Mouse (Mus musculus) ovary, postnatal 36 days (tissue): Measurements from ENCODE around the gene Itgb2.

Experiments used
- DNase-seq: peaks from one replicate; pipeline ENCODE4 v3.0.0; 2022; ENCODE audit warnings: low spot score, mixed read lengths

Gene Itgb2

DNA sequence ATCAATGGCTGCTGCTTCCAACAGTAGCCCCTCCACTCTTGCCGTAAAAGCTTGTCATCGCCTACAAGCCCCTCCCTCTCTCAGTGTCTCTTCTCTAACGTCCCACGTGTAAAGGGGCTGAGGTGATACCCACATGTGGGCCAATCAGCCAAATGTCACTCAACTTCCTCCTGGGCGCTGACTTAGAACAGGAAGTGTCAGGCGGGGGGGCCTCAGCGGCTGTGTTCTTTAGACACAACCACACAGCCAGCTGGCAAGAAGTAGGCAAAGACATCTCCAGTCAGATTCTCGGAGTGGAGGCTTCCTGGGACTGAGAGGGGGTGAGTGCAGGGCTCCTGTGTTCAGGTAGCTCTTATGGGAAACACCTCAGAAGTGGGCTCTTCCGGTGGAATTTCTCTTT is at the start of gene Itgb2:
Gene Itgb2, plus strand, starts transcription at position 113 of the 400 bp plus-strand sequence.
- DNase-seq = no peak

DNA sequence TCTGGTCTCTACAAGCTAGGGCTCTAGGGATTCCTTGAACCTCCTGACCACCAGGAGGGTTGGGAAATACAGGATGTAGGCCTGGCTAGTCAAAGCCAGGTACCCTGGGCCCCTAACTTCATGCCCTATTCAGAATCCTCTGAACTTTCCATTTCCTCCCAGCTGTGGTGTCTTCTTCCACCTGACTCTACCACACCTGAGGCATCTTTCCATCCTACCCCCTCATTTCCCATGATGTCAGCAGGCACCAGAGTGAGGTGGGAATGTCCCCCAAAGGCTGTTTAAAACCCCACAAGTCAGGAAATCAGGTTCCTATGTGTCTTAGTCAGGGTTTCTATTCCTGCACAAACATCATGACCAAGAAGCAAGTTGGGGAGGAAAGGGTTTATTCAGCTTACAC is 48.2 kb upstream of the Itgb2 start:
- DNase-seq = no peak

DNA sequence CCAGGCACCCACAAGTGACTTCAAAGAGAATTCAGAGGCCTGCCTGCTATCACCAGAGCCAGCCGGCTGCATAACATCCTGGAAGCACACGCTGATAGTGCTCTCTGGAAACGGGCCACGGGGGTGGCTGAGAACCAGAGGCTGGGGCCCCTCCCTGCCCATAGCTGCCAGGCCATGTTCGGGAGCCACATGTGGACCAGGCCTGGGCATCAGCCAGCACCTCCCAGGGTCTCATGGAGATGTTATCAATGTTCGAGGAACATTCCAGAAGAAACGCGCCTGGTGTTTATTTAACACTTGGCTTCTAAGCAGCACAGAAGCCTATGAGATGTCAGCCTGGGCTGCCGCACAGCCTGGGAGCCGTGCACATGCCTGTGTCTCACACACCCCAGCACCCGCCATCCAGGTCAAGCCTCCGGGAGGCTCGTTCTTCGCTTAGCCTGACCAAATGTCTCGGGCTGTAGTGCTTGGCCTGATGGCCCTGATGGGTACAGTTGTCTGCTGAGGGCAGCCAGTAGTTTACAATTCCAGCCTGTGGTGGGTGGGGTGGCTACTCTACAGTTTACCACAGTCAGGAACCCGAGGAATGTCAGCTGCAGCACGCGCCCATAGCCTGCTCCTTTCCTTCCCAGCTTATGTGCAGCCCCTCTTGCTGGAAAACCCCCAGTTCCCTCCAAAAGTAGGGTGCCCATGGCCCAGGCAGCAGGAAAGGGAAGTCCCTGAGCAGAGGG is 45.7 kb upstream of the Itgb2 start:
- peak; percentile 66 for DNase-seq

DNA sequence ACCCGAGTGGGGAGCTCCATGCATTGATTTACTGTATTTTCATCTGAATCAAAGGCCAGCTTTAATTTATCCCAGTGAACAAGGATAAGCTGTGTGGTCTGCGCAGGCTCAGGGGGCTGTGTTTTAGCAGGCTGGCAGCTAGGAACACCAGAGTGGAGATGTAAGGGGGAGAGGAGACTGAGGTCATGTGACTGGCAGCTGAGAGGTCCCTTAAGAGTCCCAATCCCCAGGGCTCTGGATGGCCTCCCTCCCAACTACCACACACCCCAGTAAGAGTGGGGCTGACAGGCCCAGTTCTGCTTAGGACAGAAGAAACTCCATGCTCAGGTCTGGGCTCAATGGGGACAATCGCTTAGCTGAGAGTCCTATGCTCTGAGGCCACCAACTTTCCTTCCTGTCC is 44.3 kb upstream of the Itgb2 start:
- DNase-seq = no peak

DNA sequence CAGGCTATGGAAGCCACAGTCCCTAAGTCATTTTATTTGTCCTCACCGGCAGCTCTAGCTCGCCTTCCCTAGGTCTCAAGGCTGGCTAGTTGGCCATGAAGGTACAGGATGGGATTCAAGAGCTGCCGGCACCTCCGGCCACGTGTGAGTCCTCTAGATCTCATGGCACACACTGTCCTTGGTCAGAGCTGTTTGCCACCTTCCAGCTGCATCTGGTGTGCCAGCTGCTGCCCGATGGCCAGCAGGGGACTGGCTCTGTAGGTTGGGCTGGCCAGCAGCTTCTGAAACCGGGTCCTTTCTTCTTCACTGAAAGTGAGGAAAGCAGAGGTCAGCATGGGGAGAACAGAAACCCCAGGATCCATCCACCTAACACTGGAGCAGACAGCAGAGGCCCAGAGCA is 41.9 kb upstream of the Itgb2 start:
- DNase-seq = no peak

DNA sequence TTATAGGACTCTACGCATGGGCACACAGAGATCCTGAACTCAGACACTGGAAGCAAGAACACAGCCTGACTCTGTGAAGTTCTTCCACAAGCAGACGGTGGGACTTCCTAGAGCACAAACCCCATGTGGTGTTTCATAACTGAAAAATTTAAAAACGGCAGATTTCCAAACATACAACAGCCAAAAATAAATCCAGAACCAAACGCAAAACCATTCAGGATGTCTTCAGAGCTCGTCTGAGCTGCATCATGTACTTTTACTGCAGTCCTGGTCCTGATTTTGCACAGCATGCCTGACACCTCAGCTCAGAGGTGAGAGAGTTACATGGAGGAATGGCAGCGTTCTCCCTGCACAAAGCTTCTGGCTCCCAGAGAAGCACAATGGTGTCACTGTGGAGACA is 38.5 kb upstream of the Itgb2 start:
- DNase-seq = no peak

DNA sequence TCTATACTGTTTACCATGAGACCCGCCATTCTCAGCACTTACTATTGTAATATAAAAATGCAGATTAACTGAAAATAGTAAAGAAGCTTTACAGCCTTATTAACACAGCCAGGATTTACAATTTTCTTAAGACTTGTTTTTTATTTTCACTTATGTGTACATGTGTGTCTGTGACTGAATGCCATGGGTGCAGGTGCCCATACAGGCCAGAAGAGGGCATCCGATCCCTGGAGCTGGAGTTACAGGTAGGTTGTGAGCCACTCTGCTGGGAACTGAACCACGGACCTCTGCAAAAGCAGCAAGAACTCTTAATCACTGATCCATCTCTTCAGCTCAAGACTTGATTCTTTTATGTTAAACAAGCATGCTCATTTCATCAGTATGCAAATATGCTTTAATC is 37.2 kb upstream of the Itgb2 start:
- no peak for DNase-seq

DNA sequence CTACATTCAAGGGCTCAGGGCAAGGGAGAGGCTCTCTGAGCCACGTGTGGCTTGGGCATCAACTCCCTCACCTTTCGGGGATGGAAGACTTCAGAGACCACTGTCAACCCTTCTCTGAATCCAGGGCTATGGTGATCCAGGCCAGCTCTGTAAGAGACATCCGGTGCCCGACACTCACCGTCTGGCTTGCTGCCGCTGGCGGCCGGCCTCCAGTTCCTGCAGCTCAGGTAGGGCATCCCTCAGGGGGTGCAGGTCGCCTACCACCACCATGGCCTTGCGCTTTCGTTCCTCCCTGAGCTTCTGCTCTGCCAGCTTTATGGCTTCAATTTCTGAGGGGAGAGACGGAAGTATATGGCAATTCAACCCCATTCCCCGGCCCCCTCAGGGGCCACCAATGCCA is 32.9 kb upstream of the Itgb2 start:
- no peak for DNase-seq

DNA sequence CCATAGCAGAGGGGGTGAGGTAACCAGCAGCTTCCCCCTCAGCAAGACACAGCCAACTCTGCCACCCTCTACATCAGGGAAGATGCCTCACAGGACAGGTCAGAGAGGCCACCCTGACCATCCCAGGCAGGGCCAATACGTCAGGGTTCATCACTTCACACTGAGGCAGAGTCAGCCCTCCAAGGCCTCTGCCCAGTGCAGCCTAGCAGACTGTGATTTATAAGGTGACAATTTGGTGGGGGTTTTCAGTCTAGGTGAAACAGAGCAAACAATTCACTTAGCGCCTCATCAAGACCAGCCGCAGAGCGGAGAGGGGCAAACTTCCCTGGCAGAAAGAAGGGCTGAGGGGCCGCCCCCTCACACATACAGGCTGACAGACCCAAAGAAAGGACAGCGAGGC is 31.8 kb upstream of the Itgb2 start:
- no peak for DNase-seq

DNA sequence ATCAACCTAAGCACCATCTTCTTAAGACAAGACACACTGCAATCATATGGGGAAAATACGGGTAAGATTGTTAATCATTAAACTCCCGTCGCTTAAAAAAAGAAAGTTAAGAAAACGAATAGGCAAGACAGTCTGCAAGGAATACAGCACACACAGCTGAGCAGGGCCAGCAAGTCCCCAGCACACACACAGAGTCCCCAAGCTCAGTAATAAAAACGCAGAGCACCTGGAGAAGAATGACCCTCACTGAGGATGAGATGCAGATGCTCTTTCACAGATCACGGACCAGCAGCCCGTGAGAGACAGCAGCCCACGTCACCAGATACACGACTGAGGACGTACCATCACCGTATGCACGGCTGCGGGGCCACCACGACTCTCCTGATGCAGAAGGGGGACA is 29.4 kb upstream of the Itgb2 start:
- DNase-seq = no peak

DNA sequence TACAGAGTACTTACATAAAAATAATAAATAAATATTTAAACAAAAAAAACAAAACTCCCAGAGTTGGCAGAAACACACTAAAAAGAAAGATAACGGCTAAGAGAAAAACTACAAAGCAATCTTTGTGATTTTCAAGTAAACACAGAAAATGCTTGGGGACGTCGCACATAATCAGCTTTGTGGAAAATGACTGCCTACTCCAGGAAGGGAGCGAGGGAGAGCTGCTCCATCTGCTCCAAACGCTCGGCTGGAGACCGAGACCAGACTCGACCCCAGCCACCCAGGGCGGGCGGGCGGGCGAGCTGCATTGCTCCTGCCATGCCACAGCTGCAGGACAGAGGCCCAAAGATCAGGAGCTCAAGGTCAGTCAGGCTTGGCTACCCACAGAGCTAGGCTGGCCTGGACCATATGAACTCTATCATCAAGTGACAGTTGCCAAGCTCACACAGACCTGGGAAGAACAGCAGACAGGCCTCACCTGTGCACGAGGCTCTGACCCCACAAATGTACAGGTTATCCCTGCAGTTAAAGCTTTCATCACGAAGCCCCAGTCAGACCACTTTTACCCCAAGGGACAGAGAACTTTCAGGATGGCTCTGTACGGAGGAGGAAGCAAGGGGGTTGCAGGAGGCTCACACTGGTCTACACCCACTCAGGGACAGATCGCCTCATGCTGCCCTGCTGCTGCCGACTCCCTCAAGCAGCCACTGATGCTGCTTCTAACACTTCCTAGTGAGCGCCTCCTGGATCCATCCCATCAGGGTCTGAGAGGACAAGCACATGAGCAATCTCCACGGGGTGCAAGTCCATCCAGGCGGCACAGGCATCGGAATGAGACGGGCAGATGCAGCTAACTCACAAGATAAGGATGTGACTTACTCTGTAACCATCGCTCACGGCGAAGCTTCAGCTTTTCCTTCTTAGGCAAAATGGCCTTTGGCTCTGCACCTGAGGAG is 26.8 kb upstream of the Itgb2 start:
- DNase-seq = no peak

DNA sequence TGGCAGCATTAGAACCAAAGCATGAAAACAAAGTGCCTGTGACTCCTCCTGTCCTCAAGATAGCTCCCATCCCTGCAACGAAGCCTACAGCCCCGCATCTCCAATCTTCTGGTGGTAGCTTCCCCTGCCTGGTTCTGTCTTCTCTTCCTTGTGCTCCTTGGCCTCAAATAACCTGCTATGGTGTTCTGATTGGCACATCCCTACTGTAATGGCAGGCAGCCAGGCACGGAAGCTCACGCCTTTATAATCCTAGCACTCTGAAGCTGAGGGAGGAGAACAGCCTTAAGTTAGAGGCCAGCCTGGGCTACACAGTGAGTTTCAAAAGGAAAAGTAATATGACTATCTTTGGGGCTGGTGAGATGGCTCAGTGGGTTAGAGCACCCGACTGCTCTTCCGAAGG is 25.9 kb upstream of the Itgb2 start:
- DNase-seq = no peak

DNA sequence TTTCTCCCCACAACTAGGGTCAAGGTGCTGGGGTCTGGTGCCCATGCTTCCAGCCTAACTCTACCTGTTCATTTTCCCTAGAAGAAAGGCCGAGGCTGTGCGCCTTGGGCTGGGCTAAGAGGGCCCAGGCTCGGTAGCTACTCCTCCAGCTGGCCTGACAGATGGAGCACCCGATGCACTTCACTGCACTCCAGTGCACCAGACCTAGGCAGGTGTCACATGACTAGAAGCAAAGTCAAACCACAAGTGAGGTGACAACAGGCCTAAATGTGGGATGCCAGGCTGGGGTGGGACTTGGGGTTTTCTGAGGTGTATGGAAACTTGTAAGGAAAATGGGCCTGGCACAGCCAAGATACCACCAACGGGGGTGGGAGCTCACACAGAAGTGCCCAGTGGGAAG is 23.5 kb upstream of the Itgb2 start:
- DNase-seq = no peak

DNA sequence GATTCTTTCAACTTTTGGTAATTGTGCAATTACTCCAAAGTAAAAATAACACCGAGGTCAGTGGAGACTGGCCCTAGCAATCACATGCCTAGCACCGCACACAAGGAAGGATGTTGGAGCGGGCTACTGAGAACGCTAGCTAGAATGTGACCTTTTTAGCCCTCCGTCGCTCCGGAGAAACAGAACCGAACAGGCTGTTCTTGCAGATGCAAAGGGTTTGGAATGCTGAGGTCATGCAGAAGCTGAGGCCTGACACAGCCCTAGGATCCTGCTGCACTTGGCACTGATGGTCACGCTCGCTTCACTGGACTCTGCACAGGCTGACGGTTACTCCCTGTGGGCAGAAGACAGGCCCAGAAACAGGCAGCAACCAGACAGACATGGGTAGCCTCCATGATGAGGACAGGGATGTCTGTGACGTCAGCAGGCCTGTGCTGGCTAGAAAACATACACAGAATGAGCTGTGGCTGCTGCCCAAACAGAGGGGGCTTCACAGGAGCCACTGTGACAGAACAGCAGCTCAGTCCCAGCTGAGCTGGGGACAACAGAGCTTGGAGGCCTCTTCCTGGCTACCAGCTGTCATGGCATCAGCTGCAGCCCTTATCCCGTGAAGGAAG is 23.0 kb upstream of the Itgb2 start:
- no peak for DNase-seq

DNA sequence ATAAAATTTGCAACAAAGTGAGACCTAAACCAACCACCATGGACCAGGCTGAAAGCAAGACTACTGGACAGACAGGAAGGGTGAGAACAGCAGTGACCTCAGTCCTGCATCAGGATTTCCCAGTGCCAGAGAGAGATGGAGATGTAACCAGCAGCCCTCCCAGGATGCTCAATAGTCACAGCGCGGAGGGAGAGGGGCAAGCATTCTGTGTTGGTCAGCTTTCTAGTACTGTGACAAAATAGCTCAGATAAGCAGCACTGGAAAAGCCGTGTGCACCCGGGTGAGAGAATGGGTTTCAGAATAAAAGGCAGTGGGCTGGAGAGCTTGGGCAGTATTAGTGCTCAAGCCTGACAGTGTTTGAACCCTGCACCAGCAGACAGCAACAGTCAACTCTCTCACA is 22.3 kb upstream of the Itgb2 start:
- no peak for DNase-seq

DNA sequence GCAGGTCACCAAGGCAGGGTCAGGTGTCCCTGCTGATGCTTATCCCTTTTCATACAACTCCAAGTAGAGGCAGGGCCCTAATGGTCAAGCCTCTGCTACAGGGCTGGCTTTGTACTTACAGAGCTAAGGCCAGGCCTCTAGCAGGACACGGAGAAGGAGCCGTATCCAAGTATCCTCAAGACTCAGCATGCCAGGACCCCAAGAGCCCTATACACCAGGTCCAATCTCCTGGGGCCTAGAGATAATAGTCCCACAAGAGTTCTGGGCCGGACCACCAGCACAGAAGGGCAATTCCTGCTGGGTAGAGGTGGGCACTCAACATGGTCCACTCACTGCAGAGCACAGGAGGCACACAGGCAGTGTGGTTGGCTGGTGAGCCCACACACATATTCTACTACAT is 21.3 kb upstream of the Itgb2 start:
- DNase-seq = no peak

DNA sequence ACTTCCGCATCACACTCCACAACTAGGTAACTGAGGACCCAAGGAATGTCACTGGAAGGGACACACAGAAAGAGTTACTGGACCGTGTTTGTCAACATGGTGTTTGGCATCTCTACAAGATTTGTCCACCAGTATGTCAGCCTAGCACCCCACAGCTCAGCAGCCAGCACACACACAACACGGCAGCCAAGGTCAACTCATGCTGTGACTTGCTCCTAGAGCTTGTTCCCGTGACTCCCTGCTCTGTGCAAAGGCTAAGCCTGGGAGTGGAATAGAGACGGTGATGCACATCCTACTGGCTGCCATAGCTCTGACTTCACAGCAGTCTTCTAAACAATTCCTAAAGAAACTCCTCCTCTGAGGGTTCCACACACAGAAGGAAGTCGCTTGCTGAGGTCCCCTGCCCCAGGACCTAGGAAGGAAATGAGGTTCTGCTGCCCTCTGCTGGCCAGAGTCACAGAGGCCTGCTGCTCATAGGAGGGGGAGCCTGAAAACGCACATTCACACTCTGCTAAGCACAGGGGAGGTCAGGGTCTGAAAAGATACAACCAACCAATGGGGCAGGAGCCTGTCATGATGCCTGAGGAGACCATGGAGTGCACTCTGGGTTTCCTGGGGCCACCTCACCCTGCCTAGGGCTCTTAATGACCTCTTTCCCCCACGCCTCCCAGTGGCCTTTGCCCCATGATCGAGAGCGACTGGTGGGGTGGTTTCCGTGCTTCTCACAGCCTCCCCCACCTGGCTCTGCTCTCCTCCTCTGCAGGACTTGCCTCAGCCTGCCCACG is 20.5 kb upstream of the Itgb2 start:
- peak; percentile 83 for DNase-seq

DNA sequence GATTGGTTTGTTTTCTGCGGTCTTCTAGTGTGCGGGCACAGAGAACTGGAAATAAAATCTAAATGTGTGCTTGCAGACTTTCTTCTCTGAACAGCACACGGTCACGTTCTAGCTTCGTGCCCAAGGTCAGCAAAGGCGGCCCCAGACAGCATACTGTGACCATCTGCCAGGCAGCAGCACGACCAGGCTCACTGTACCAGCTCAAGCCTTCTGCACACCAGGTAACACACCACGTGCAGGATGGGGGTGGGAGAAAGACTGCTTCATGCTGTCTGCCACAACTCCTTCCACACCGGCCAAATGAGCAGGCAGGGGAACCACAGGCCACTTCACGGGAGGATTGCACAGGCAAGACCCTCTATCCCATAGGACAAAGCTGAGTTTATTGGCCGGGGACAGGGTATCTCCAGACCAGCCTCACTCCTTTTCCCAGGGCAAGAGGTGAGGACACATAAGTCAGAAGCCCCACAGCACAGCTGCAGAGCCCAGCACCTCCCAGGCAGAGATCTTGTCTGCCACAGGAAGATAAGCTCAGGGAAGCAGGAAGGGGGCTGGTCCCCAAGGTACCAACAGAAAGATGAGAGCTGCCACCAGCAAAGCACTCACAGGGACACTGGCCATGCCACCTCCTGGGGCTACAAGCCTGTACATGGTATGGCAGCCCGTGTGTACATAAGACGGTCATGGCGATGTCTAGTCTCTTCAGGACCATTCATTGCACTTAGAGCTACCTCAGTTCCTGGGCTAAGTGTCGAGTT is 19.6 kb upstream of the Itgb2 start:
- no peak for DNase-seq

DNA sequence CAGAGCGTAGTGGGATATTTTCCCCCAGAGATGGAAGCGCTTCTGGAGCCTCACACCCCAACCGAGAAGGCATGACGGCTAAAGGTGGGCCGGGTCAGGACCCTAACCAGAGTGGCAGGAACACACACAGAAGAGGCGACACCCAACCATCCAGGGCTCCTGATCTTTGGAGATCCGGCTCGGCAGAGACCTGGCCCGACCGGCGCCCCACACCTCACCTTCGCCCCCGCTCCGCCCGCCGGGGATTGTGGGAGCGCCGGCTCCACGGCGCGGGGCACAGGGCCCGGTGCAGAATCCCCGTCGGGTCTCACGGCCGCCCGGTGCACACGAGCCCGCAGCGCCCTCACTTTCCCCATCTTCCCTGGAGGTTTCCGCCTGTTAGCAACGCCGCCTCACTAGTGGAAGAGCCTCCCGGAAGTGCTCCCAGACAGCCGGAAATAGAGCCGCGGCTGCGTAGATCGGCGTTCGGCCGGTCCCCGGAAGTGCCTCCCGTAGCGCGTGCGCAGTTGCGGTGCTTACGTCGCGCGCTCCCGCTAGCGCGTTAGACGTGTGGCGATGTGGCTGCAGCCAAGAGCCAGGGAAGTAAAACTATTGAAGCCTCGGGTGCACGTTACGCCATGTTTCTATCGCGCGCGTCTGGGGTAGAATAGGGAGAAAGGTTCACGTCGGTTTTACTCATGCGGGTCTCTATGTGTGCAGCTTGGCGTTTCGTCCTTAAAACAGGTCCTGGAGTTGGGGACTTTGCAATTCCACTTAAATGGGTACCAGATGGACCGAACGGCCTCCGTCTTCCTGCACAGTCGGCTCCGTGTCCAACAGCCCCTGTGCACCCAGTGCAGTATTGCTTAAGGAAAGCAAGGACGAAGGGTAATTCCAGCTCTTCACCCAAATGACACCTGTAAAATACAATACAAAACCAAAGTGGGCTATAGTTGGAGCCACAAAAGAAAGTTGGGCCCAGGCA is 14.4 kb upstream of the Itgb2 start, which contains the start of gene Fam207a:
Gene Fam207a, minus strand, starts transcription at position 401 of the 964 bp plus-strand sequence.
- DNase-seq = peak; percentile 94

DNA sequence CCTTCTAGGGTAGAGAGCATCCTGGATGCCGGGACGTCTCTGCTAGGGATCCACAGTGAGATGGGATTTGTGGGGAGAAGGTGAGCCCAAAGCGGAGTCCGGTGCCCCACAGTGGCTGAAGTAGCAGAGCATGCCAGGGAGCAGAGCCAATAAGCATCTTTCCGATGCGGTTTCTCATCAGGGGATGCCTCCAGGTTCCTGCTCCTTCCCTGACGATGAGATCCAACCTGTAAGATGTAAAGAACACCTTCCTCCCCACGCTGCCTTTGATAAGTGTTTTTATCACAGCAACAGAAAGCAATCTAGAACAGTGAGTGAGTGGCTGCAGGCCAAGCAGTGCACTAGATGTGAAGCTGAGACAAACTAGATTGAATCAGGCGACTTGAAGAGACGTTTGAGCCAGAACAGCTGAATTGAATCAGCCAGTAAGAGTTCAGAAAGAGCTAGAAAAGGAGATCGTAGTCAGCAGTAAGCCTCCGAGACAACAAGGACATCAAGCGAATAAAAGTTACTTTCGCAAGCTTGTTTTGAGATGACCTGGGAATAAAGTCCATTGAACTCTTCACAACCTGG is 13.6 kb upstream of the Itgb2 start:
- no peak for DNase-seq
